Mouse (Mus musculus) pancreas, adult 10 weeks (tissue): ENCODE data around the gene Zfhx3. TPM values are rescaled to one million over a fixed set of nuclear protein-coding genes. Genes with fewer than 3 reads are reported as not detected.

Experiments used
- polyA plus RNA-seq: library from polyadenylated mRNA; stranded (reverse); fragments of 350-450 nt; fragmentation: Illumina TruSeq; extraction: RNeasy Lipid Tissue Mini Kit (QIAGEN cat#74804); gene quantifications from one replicate; pipeline ENCODE4 v1.2.3, GENCODE M21; 2015; ENCODE audit warnings: low read depth, low replicate concordance; ENCODE audit not compliant: insufficient read depth

Gene Zfhx3
- polyA plus RNA-seq, result 1.7 TPM

DNA sequence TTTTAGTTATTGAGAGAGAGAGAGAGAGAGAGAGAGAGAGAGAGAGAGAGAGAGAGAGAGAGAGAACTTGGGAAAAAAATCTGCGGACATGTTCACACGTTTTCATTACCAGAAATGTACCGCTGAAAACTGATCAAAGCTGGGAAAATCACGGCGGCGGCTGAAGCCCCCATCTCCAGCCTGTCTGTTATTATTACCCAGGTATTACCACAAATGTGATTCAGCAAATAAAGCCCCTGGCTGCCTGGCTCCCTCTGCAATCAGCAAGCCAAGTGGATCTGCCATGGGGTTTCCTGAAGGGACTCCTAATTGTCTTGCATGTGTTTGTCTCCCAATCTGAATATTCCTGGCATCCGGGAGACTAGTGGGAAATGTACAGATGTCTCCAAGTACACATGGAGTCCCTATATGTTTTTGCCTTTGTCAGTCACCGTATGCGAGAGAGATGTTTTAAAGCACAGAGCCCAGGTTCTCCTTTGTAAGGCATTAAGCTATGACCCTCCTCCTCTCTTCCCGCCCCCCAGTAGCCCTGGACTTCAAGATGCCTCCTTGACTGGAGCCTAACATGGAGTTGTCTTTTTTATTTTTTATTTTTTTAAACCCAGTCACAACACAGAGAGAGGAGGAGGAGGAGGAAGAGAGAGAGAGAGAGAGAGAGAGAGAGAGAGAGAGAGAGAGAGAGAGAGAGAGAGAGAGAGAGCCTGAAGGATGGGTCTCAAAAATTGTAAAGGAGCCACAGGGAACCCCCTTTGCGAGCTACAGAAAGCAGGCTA lies at the start of gene Zfhx3:
TSS of gene Zfhx3 (plus strand) at position 723 of the 773 bp plus-strand sequence.

